In genomic region chr4:127814631-127815030, GRCm38 (mm10) we compare ENCODE assay signal across 12 mouse cellular contexts.
"Had no signal": no experiment of that assay in that cellular context is flagged by ENCODE, and none has a peak within 500 bp of the region (broad histone marks: within the 10 kb centered on the region; RNA-seq: fewer than 3 reads in every experiment).

No protein-coding gene starts in this region.

- H3K4me2 ChIP-seq: kidney, embryonic 15.5 days; limb, embryonic 12.5 days; liver, embryonic 13.5 days; neural tube, embryonic 12.5 days had no signal

- H3K4me1 ChIP-seq: kidney, embryonic 15.5 days; limb, embryonic 12.5 days; liver, embryonic 13.5 days; neural tube, embryonic 12.5 days had no signal

- DNase-seq: kidney, postnatal 25 days; layer of hippocampus, adult 9-11 months; liver; liver, embryonic 13.5 days; liver, postnatal 0 days; lung, postnatal 36 days; midbrain, embryonic 14.5 days; thymus, postnatal 25 days had no signal

- H3K27me3 ChIP-seq: kidney, embryonic 15.5 days; limb, embryonic 12.5 days; liver, embryonic 13.5 days; neural tube, embryonic 12.5 days had no signal

- H3K27ac ChIP-seq: kidney, embryonic 15.5 days; limb, embryonic 12.5 days; liver, embryonic 13.5 days; neural tube, embryonic 12.5 days; stomach, postnatal 0 days had no signal

- H3K9me3 ChIP-seq: kidney, embryonic 15.5 days; neural tube, embryonic 12.5 days had no signal

- H3K9ac ChIP-seq: kidney, embryonic 15.5 days; limb, embryonic 12.5 days; liver, embryonic 13.5 days; liver, postnatal 0 days; neural tube, embryonic 12.5 days had no signal

- H3K4me3 ChIP-seq: kidney, embryonic 15.5 days; limb, embryonic 12.5 days; liver, embryonic 13.5 days; neural tube, embryonic 12.5 days had no signal

- ATAC-seq: liver, postnatal 0 days had no signal

- H3K36me3 ChIP-seq: kidney, embryonic 15.5 days; limb, embryonic 12.5 days; liver, embryonic 13.5 days; neural tube, embryonic 12.5 days had no signal
